Mouse (Mus musculus): ENCODE measurements around the gene Iqcf3. TPM values are rescaled to one million over a fixed set of nuclear protein-coding genes. Genes with fewer than 3 reads are reported as not detected.

Iqcf3 gene
- polyA plus RNA-seq, 1 experiment, result not detected

DNA sequence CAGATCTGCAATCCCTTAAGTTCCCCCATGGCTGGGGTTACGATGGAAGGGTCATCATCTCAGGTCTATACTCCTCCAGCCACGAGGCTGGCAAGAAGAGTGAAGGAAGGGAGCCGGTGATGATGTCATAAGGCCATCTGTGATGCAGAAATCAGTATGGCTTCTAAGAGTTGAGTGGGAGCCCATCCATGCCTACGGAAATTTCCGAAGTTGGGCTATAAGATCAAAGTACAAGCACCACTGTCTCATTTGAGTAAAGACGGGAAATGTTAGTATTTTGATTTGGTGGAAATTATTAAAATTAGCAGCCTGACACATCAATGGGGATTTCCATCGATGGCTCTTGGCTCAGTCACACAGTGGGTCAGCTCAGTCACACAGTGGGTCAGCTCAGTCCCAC, 9.5 kb upstream of the Iqcf3 start, which contains the start of gene Iqcf4:
TSS of gene Iqcf4 (minus strand) at position 101 of the 400 bp plus-strand sequence.
- Histone ChIP-seq H3K79me3 (ENCODE audit: low read depth) (no peaks in the 10 kb centered on the region), H3K36me3 (ENCODE audit: control insufficient read depth, insufficient read depth) (no peaks in the 10 kb centered on the region), H3ac (ENCODE audit: control insufficient read depth, insufficient read length, low read depth) (no peak within 1 kb of the TSS), H3K4me3 (ENCODE audit: insufficient read depth, poor library complexity, severe bottlenecking) (no peak within 1 kb of the TSS), H3K79me2 (ENCODE audit: control insufficient read depth, insufficient read depth) (no peaks in the 10 kb centered on the region), H3K27me3 (ENCODE audit: control insufficient read depth, insufficient read depth, insufficient read length) (peaks cover 47% of the 10 kb centered on the region)
- TF ChIP-seq CEBPB (IDR thresholded peaks at IDR 0.05; ENCODE audit: low read depth) (no peak), MYOG (IDR thresholded peaks at IDR 0.05; ENCODE audit: control insufficient read depth, extremely low read depth, insufficient read length) (no peak), MYOD1 (IDR thresholded peaks at IDR 0.05; ENCODE audit: control insufficient read depth, insufficient read length, low read depth) (no peak), CTCF (IDR thresholded peaks at IDR 0.05; ENCODE audit: control insufficient read depth, insufficient read depth, insufficient read length) (no peak), MAX (IDR thresholded peaks at IDR 0.05) (no peak), FOSL1 (IDR thresholded peaks at IDR 0.05; ENCODE audit: insufficient read depth, low read length, poor library complexity, severe bottlenecking) (no peak), USF1 (IDR thresholded peaks at IDR 0.05; ENCODE audit: low read depth) (no peak)

DNA sequence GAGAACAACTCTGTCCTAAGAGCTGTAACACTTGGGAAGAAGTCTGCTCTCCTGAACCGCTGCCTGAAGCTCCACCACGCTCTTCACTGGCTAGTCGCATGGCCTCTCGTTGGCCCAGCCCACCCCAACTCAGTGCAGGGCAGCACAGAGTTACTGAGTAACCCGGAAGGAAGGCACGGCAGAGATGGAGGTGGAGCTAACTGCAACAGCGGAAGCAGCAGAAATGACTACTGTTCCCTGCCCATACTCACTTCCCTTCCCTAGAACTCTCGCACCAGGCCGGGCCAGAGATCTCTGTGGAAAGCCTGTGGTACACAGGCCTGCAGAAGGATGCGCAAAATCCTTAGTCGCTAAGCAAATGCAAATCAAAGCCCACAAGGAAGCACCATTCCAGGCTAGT, 5.0 kb upstream of the Iqcf3 start:
- peaks cover 67% of the 10 kb centered on the region for H3K27me3 ChIP-seq (ENCODE audit: control insufficient read depth, insufficient read depth, insufficient read length)
- no peak for TF ChIP-seq CEBPB (IDR thresholded peaks at IDR 0.05; ENCODE audit: low read depth)
- TF ChIP-seq FOSL1 (IDR thresholded peaks at IDR 0.05; ENCODE audit: insufficient read depth, low read length, poor library complexity, severe bottlenecking), result no peak
- no peak for TF ChIP-seq MYOG (IDR thresholded peaks at IDR 0.05; ENCODE audit: control insufficient read depth, extremely low read depth, insufficient read length)
- TF ChIP-seq MAX (IDR thresholded peaks at IDR 0.05), result no peak
- no peak for TF ChIP-seq USF1 (IDR thresholded peaks at IDR 0.05; ENCODE audit: low read depth)
- TF ChIP-seq CTCF (IDR thresholded peaks at IDR 0.05; ENCODE audit: control insufficient read depth, insufficient read depth, insufficient read length), result no peak
- no peak for TF ChIP-seq MYOD1 (IDR thresholded peaks at IDR 0.05; ENCODE audit: control insufficient read depth, insufficient read length, low read depth)
- no peaks in the 10 kb centered on the region for H3K79me3 ChIP-seq (ENCODE audit: low read depth)
- H3K4me3 ChIP-seq (ENCODE audit: insufficient read depth, poor library complexity, severe bottlenecking), result no peak overlapping the region
- no peak overlapping the region for H3ac ChIP-seq (ENCODE audit: control insufficient read depth, insufficient read length, low read depth)
- H3K36me3 ChIP-seq (ENCODE audit: control insufficient read depth, insufficient read depth), result no peaks in the 10 kb centered on the region
- H3K79me2 ChIP-seq (ENCODE audit: control insufficient read depth, insufficient read depth), result no peaks in the 10 kb centered on the region

DNA sequence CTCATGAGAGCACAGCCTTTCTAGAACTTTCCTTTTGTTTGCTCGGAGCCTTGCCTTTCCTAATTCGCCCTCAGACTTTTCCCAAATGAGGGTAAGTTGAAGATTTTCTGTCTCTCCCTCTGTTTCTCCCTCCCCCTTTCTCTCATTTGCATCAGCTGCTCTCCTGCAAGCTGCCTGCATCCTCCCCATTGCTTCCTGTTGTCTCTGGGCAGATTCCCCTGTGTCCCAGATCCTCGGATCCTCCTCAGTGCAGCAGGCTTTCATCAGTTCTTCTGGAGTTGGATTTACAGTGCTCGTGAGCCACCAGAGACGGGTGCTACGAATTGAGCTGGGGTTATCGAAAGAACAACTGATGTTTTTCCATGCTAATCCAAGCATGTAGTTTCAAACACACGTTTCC, 2.6 kb upstream of the Iqcf3 start:
- TF ChIP-seq CEBPB (IDR thresholded peaks at IDR 0.05; ENCODE audit: low read depth) (no peak), MYOG (IDR thresholded peaks at IDR 0.05; ENCODE audit: control insufficient read depth, extremely low read depth, insufficient read length) (no peak), CTCF (IDR thresholded peaks at IDR 0.05; ENCODE audit: control insufficient read depth, insufficient read depth, insufficient read length) (no peak), MYOD1 (IDR thresholded peaks at IDR 0.05; ENCODE audit: control insufficient read depth, insufficient read length, low read depth) (no peak), USF1 (IDR thresholded peaks at IDR 0.05; ENCODE audit: low read depth) (no peak), MAX (IDR thresholded peaks at IDR 0.05) (no peak), FOSL1 (IDR thresholded peaks at IDR 0.05; ENCODE audit: insufficient read depth, low read length, poor library complexity, severe bottlenecking) (no peak)
- Histone ChIP-seq H3ac (ENCODE audit: control insufficient read depth, insufficient read length, low read depth) (no peak overlapping the region), H3K79me2 (ENCODE audit: control insufficient read depth, insufficient read depth) (no peaks in the 10 kb centered on the region), H3K79me3 (ENCODE audit: low read depth) (no peaks in the 10 kb centered on the region), H3K36me3 (ENCODE audit: control insufficient read depth, insufficient read depth) (no peaks in the 10 kb centered on the region), H3K4me3 (ENCODE audit: insufficient read depth, poor library complexity, severe bottlenecking) (no peak overlapping the region), H3K27me3 (ENCODE audit: control insufficient read depth, insufficient read depth, insufficient read length) (peaks cover 54% of the 10 kb centered on the region)

DNA sequence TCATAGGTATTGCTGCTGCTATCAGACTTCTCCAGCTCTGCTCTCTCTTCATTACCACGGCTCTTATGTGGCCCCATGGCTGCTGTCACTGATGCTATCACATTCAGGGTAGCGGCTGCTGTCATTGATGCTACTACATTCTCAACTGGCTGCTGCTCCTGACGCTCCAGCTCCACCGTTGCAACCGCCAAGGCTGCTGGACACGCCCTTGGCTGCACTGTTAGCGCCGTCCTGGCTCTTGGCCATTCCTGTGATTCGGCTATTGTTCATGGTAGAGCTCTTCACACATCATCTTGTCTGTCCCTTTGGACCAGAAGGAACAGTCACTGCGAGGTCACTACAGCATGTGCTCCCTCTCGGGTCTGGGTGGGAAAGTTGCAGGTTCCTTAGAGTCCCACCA, 860 bp upstream of the Iqcf3 start:
- Histone ChIP-seq H3ac (ENCODE audit: control insufficient read depth, insufficient read length, low read depth) (no peak overlapping the region), H3K79me3 (ENCODE audit: low read depth) (no peaks in the 10 kb centered on the region), H3K27me3 (ENCODE audit: control insufficient read depth, insufficient read depth, insufficient read length) (peaks cover 40% of the 10 kb centered on the region), H3K36me3 (ENCODE audit: control insufficient read depth, insufficient read depth) (no peaks in the 10 kb centered on the region), H3K79me2 (ENCODE audit: control insufficient read depth, insufficient read depth) (no peaks in the 10 kb centered on the region), H3K4me3 (ENCODE audit: insufficient read depth, poor library complexity, severe bottlenecking) (no peak overlapping the region)
- no peak for TF ChIP-seq MYOG (IDR thresholded peaks at IDR 0.05; ENCODE audit: control insufficient read depth, extremely low read depth, insufficient read length)
- TF ChIP-seq FOSL1 (IDR thresholded peaks at IDR 0.05; ENCODE audit: insufficient read depth, low read length, poor library complexity, severe bottlenecking), result no peak
- no peak for TF ChIP-seq CEBPB (IDR thresholded peaks at IDR 0.05; ENCODE audit: low read depth)
- no peak for TF ChIP-seq MYOD1 (IDR thresholded peaks at IDR 0.05; ENCODE audit: control insufficient read depth, insufficient read length, low read depth)
- no peak for TF ChIP-seq MAX (IDR thresholded peaks at IDR 0.05)
- no peak for TF ChIP-seq CTCF (IDR thresholded peaks at IDR 0.05; ENCODE audit: control insufficient read depth, insufficient read depth, insufficient read length)

DNA sequence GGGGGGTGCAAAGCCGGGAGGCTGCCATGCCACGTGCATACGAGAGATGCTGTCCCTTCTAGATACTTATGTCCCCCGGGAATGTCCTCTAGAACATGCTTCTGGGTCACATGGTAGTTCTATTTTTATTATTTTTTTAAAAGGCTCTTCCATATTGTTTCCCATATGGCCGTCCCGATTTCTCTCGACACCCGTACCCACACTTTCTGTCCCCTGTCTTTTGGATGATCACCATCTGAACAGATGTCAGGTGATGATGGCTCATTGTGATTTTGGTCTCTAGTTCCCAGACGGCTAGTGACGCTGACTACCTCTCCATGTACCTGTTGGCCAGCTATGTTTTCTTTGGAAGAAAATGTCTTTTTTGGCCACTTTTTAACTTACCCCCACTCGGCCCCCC, 26.5 kb downstream of the Iqcf3 start:
- Histone ChIP-seq H3K79me2 (ENCODE audit: control insufficient read depth, insufficient read depth) (no peaks in the 10 kb centered on the region), H3ac (ENCODE audit: control insufficient read depth, insufficient read length, low read depth) (no peak overlapping the region), H3K36me3 (ENCODE audit: control insufficient read depth, insufficient read depth) (no peaks in the 10 kb centered on the region), H3K27me3 (ENCODE audit: control insufficient read depth, insufficient read depth, insufficient read length) (peaks cover 7% of the 10 kb centered on the region), H3K79me3 (ENCODE audit: low read depth) (no peaks in the 10 kb centered on the region), H3K4me3 (ENCODE audit: insufficient read depth, poor library complexity, severe bottlenecking) (no peak overlapping the region)
- TF ChIP-seq MYOD1 (IDR thresholded peaks at IDR 0.05; ENCODE audit: control insufficient read depth, insufficient read length, low read depth), result no peak
- TF ChIP-seq FOSL1 (IDR thresholded peaks at IDR 0.05; ENCODE audit: insufficient read depth, low read length, poor library complexity, severe bottlenecking), result no peak
- no peak for TF ChIP-seq CTCF (IDR thresholded peaks at IDR 0.05; ENCODE audit: control insufficient read depth, insufficient read depth, insufficient read length)
- TF ChIP-seq MAX (IDR thresholded peaks at IDR 0.05), result no peak
- TF ChIP-seq CEBPB (IDR thresholded peaks at IDR 0.05; ENCODE audit: low read depth), result no peak
- TF ChIP-seq USF1 (IDR thresholded peaks at IDR 0.05; ENCODE audit: low read depth), result no peak

DNA sequence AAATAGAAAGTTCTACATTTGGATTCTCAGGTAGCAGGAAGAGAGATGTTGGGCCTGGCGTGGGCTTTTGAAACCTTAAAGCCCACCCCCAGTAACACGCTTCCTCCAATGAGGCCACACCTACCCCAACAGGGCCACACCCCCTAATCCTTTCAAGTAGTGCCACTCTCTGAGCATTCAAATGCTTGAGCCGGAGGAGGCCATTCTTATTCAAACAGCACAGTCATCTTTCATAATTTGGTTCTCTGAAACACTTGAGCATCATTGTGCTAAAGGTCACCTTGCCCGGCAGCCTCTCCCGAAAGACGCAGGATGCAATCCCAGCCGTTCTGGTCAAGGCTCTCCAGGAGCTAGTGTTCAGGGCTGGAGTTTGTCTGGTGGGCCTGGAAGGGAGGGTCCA, 27.1 kb downstream of the Iqcf3 start:
- Histone ChIP-seq H3K4me3 (ENCODE audit: insufficient read depth, poor library complexity, severe bottlenecking) (no peak overlapping the region), H3K36me3 (ENCODE audit: control insufficient read depth, insufficient read depth) (no peaks in the 10 kb centered on the region)

More for the DNA sequence above, 27.1 kb downstream of the Iqcf3 start:
- Histone ChIP-seq H3K79me3 (ENCODE audit: low read depth) (no peaks in the 10 kb centered on the region), H3ac (ENCODE audit: control insufficient read depth, insufficient read length, low read depth) (no peak overlapping the region), H3K27me3 (ENCODE audit: control insufficient read depth, insufficient read depth, insufficient read length) (peaks cover 7% of the 10 kb centered on the region), H3K79me2 (ENCODE audit: control insufficient read depth, insufficient read depth) (no peaks in the 10 kb centered on the region)
- TF ChIP-seq MYOG (IDR thresholded peaks at IDR 0.05; ENCODE audit: control insufficient read depth, extremely low read depth, insufficient read length) (no peak), MAX (IDR thresholded peaks at IDR 0.05) (no peak), USF1 (IDR thresholded peaks at IDR 0.05; ENCODE audit: low read depth) (no peak), CTCF (IDR thresholded peaks at IDR 0.05; ENCODE audit: control insufficient read depth, insufficient read depth, insufficient read length) (no peak), FOSL1 (IDR thresholded peaks at IDR 0.05; ENCODE audit: insufficient read depth, low read length, poor library complexity, severe bottlenecking) (no peak), MYOD1 (IDR thresholded peaks at IDR 0.05; ENCODE audit: control insufficient read depth, insufficient read length, low read depth) (no peak), CEBPB (IDR thresholded peaks at IDR 0.05; ENCODE audit: low read depth) (no peak)

Data from C2C12 (cell line).